Mouse (Mus musculus): Measurements from ENCODE around the gene Dlx4. TPM values are rescaled to one million over a fixed set of nuclear protein-coding genes. Genes with fewer than 3 reads are reported as not detected.

The Dlx4 gene
- total RNA-seq (2017) = not detected in 2 replicates

GRCm38 (mm10) chr11:95145851-95146403, at the start of gene Dlx4:
Gene Dlx4, minus strand, starts transcription at chr11:95146263.
- peak in 1 of 2 experiments; percentile 37; a peak in 2 of 4 replicates for ATAC-seq (replicated peaks in 1 of 2; ENCODE audit: insufficient read depth in 1 of 2, low FRiP score in 2 of 2, low TSS enrichment in 1 of 2, low read depth in 1 of 2, poor library complexity in 2 of 2, severe bottlenecking in 2 of 2)

DNA sequence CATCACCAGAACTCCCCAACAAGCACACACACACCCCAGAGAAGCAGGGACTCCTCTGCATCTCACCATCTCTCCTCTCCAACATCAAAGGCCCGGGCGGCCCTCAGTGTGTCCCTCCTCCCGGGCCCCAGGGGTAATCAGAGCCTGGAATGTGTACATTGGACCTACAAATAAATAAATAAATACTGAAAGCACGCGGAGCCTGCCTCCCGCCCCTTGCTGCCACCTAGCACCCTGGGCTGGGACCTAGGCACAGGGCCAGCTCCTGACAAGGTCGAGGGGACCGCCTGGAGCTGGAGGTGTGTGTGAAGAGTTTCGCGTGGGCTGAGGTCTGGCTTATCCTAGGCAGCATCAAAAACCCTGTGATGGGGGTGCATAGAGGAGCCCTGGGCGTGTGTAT, 43.8 kb upstream of the Dlx4 start:
- ATAC-seq (replicated peaks in 1 of 2; ENCODE audit: insufficient read depth in 1 of 2, low FRiP score in 2 of 2, low TSS enrichment in 1 of 2, low read depth in 1 of 2, poor library complexity in 2 of 2, severe bottlenecking in 2 of 2) = no peak

DNA sequence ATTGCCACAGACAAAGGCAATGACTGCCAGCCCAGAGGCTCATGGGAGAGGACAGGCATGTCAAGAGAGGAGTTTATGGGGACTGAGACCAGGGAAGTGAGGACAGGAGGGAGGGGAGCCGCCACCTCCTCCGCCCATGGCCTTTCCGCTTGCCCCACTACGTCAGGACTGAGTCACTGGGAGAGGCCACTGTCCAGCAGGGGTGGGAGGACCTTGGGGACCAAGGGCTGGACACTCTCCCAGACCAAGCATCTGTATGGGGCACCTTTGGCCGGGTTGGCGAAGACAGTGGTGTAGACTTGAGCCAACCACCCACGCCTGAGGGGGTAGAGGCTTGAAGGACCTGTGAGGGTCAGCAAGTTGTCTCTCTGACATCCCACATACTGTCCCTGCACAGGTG, 40.8 kb upstream of the Dlx4 start:
- no peak for ATAC-seq (replicated peaks in 1 of 2; ENCODE audit: insufficient read depth in 1 of 2, low FRiP score in 2 of 2, low TSS enrichment in 1 of 2, low read depth in 1 of 2, poor library complexity in 2 of 2, severe bottlenecking in 2 of 2)

- no peak for ATAC-seq (replicated peaks in 1 of 2; ENCODE audit: insufficient read depth in 1 of 2, low FRiP score in 2 of 2, low TSS enrichment in 1 of 2, low read depth in 1 of 2, poor library complexity in 2 of 2, severe bottlenecking in 2 of 2)
Observed at GRCm38 (mm10) chr11:95185700-95186099, 39.6 kb upstream of the Dlx4 start.

DNA sequence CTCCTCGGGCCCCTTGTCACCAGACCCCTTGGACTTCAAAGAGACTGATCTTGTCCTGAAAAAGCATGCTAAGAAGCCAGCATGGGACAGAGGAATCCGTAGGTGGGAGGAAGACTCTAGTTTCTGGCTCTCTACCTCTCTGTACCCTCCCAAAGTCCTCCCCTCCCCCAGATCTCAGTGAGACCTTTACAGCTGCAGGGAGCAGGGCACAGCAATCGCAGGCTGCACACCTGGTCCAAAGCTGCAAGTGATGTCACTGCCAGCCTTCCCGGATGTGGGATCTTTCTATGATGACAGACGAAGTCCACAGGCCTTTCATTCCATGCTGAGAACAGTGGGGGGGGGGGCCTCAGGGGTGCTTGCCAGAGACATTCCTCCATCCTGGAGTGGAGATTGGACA, 38.5 kb upstream of the Dlx4 start:
- ATAC-seq (replicated peaks in 1 of 2; ENCODE audit: insufficient read depth in 1 of 2, low FRiP score in 2 of 2, low TSS enrichment in 1 of 2, low read depth in 1 of 2, poor library complexity in 2 of 2, severe bottlenecking in 2 of 2) = no peak

- no peak for ATAC-seq (replicated peaks in 1 of 2; ENCODE audit: insufficient read depth in 1 of 2, low FRiP score in 2 of 2, low TSS enrichment in 1 of 2, low read depth in 1 of 2, poor library complexity in 2 of 2, severe bottlenecking in 2 of 2)
Observed at GRCm38 (mm10) chr11:95179311-95179710, 33.2 kb upstream of the Dlx4 start.

DNA sequence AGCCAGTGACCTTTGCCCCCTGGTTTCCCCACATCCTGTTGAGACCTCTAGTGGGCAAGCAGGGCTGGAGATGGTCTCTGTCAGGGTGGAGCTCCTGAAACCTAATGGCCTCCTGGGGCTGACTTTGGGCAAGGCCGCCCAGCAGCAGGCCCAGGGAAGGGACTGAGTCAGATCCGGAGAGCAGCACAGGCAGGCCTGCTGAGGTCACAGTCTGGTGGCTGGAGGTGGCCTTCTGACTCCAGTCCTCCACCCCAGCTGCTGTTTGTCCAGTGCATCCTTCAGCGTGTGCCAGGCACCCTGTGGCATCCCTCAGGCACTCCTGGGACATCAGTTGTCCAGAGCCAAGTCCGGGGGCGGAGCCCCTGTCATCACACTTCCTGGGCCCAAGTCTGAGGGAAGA, 19.8 kb upstream of the Dlx4 start:
- ATAC-seq (replicated peaks in 1 of 2; ENCODE audit: insufficient read depth in 1 of 2, low FRiP score in 2 of 2, low TSS enrichment in 1 of 2, low read depth in 1 of 2, poor library complexity in 2 of 2, severe bottlenecking in 2 of 2) = no peak

- no peak for ATAC-seq (replicated peaks in 1 of 2; ENCODE audit: insufficient read depth in 1 of 2, low FRiP score in 2 of 2, low TSS enrichment in 1 of 2, low read depth in 1 of 2, poor library complexity in 2 of 2, severe bottlenecking in 2 of 2)
Observed at GRCm38 (mm10) chr11:95161708-95162107, 15.6 kb upstream of the Dlx4 start.

GRCm38 (mm10) chr11:95160693-95161092, 14.6 kb upstream of the Dlx4 start:
- ATAC-seq (replicated peaks in 1 of 2; ENCODE audit: insufficient read depth in 1 of 2, low FRiP score in 2 of 2, low TSS enrichment in 1 of 2, low read depth in 1 of 2, poor library complexity in 2 of 2, severe bottlenecking in 2 of 2) = no peak

- no peak for ATAC-seq (replicated peaks in 1 of 2; ENCODE audit: insufficient read depth in 1 of 2, low FRiP score in 2 of 2, low TSS enrichment in 1 of 2, low read depth in 1 of 2, poor library complexity in 2 of 2, severe bottlenecking in 2 of 2)
Observed at GRCm38 (mm10) chr11:95159763-95160371, 13.8 kb upstream of the Dlx4 start.

DNA sequence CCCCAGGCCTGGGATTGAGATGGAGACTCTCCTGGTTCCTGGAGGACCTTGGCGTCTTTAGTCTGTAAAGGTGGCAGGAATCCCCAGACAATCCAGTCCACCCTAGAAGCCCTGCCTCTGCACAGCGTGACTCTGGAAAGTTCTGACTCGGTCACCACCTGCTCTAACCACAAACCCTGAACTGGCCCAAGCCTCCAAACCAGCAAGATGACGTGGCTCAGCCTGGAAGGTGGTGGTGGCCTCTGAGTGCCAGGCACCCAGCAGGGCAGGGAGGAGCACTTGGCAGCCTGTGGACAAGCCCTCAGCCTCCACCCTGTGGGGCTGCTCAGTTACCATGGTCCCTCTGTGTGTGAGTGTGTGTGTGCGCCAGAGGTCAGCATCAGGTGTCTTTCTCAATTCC, 11.8 kb upstream of the Dlx4 start:
- ATAC-seq (replicated peaks in 1 of 2; ENCODE audit: insufficient read depth in 1 of 2, low FRiP score in 2 of 2, low TSS enrichment in 1 of 2, low read depth in 1 of 2, poor library complexity in 2 of 2, severe bottlenecking in 2 of 2) = peak; percentile 80 to 90

- ATAC-seq (replicated peaks in 1 of 2; ENCODE audit: insufficient read depth in 1 of 2, low FRiP score in 2 of 2, low TSS enrichment in 1 of 2, low read depth in 1 of 2, poor library complexity in 2 of 2, severe bottlenecking in 2 of 2) = no peak
Observed at GRCm38 (mm10) chr11:95157356-95157755, 11.3 kb upstream of the Dlx4 start.

DNA sequence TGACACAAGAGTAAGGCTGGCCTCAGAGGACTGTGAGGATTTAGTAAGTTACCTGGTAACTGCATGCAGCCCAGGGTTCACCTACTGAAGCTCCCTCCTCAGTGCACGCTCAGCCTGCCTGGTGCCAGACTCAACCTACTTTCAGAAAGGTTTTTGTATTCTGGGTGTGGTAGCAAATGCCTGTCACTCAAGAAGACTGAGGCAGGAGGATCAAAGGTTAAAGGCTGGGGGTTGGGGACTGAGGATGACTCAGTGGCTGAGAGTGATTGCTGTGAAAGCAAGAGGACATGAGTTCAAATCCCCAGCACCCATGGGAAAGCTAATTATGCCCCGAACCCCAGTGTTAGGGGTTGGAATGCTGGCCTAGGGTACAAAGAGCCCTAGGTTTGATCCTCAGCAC, 9.4 kb upstream of the Dlx4 start:
- ATAC-seq (replicated peaks in 1 of 2; ENCODE audit: insufficient read depth in 1 of 2, low FRiP score in 2 of 2, low TSS enrichment in 1 of 2, low read depth in 1 of 2, poor library complexity in 2 of 2, severe bottlenecking in 2 of 2) = no peak

DNA sequence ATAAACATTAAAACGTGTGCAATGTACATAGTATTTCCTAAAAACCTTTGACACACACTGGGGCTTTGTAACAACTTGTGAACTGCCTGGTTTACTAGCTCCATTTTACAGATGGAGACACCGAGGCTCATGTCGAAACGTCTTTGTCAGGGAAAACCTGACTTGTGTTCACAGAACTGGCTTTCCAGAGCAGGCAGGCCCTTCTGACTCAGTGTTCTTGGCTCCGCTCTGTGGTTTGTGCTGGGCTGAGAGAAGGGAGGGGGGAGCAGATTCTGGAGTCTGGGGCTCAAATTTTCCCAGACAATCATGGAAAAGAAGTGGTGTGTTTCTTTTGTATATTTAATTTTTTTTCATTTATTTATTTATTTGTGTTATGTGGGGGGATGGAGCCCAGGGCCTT, 7.6 kb upstream of the Dlx4 start:
- no peak for ATAC-seq (replicated peaks in 1 of 2; ENCODE audit: insufficient read depth in 1 of 2, low FRiP score in 2 of 2, low TSS enrichment in 1 of 2, low read depth in 1 of 2, poor library complexity in 2 of 2, severe bottlenecking in 2 of 2)

DNA sequence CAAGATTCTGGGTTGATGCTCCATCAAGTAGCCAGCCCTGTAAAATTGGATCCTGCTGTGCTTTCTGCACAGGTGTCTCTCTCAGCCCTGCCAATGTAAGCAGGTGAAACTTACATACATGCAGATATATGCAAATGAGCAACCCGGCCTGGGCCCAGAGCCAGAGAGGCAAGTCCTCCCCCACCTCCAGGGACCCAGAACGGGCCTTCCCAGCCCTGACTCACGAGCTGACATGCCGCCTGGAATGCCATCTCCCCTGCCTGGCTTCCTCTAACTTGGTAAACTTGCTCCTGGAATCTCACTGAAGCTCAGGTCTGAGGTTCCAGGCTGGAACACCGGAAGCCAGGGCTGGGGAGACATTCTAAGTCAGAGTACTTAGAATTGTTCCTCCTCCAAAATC, 7.1 kb upstream of the Dlx4 start:
- no peak for ATAC-seq (replicated peaks in 1 of 2; ENCODE audit: insufficient read depth in 1 of 2, low FRiP score in 2 of 2, low TSS enrichment in 1 of 2, low read depth in 1 of 2, poor library complexity in 2 of 2, severe bottlenecking in 2 of 2)

DNA sequence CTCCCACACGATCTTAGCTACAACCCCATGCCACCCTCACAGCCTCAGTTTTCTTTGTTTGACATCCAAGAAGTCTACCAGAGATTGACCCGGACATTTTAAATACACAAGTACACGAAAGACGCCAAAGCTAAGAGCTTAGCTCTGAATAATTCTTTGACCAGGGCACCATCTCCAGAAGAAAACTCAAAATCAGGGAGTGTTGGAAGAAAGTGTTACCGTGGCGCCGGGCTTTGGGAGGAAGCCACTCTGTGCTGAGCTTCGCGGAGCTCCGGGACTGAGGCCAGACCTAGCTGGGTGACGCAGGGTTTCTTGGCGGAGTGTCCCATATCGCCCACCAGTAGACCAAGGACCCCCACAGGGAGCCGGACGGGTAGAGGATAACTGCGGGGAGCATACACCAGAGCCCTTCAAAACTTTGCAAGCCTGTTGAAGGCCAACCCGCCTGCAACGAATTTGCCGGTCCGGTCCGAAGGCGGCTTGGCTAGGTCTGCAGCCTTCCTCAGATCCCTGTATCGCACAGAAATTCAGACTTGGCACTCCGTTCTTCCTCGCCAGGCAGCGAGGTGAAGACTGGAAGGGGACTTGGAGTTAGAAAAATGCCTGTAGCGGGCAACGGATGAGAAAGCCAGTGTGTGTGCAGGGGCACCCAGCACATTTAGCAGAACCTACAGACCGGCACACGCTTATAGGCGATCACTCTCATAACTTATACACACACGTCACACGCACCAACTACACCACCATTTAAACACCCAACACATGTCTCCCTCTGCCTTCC, 4.4 kb upstream of the Dlx4 start:
- ATAC-seq (replicated peaks in 1 of 2; ENCODE audit: insufficient read depth in 1 of 2, low FRiP score in 2 of 2, low TSS enrichment in 1 of 2, low read depth in 1 of 2, poor library complexity in 2 of 2, severe bottlenecking in 2 of 2) = no peak

- ATAC-seq (replicated peaks in 1 of 2; ENCODE audit: insufficient read depth in 1 of 2, low FRiP score in 2 of 2, low TSS enrichment in 1 of 2, low read depth in 1 of 2, poor library complexity in 2 of 2, severe bottlenecking in 2 of 2) = no peak
Observed at GRCm38 (mm10) chr11:95149462-95150268, 3.6 kb upstream of the Dlx4 start.

GRCm38 (mm10) chr11:95148754-95149153, 2.7 kb upstream of the Dlx4 start:
- ATAC-seq (replicated peaks in 1 of 2; ENCODE audit: insufficient read depth in 1 of 2, low FRiP score in 2 of 2, low TSS enrichment in 1 of 2, low read depth in 1 of 2, poor library complexity in 2 of 2, severe bottlenecking in 2 of 2) = no peak

Data from hematopoietic stem cell, adult 5-6 weeks (primary cell).